Mouse (Mus musculus) small intestine, adult 2 months (tissue): ENCODE results near the gene Ms4a6c. TPM values are rescaled to one million over a fixed set of nuclear protein-coding genes. Genes with fewer than 3 reads are reported as not detected.
"Not testable (repeated sequence)": the region's sequence is repeated elsewhere in the genome, so short reads cannot be mapped to it uniquely, and the experiment has no call there.

Experiments
- H3K27ac ChIP-seq: fragments of 200-500 bp; 2 replicates; pipeline ENCODE4 v1.5.1; 2012; ENCODE audit warnings: low read depth, low read length, control low read depth, inconsistent platforms; ENCODE audit not compliant: insufficient read depth
- H3K27me3 ChIP-seq: fragments of 200-500 bp; 2 replicates; pipeline ENCODE4 v1.6.1; 2012; ENCODE audit warnings: mild to moderate bottlenecking, moderate library complexity, low read length, inconsistent platforms; ENCODE audit not compliant: control insufficient read depth, insufficient read depth
- H3K36me3 ChIP-seq: fragments of 200-500 bp; 2 replicates; pipeline ENCODE4 v1.6.1; 2012; ENCODE audit warnings: mild to moderate bottlenecking, low read length, control low read depth, inconsistent platforms; ENCODE audit not compliant: control insufficient read depth, insufficient read depth
- H3K4me1 ChIP-seq: fragments of 200-500 bp; 2 replicates; pipeline ENCODE4 v1.6.1; 2012; ENCODE audit warnings: low read length, inconsistent platforms, mixed read lengths; ENCODE audit not compliant: control insufficient read depth, insufficient read depth, insufficient read length
- H3K4me3 ChIP-seq: fragments of 200-500 bp; 2 replicates; pipeline ENCODE4 v1.5.1; 2012; ENCODE audit warnings: low read depth, mild to moderate bottlenecking, control low read depth, inconsistent platforms, low read length, moderate library complexity
- CTCF ChIP-seq: fragments of 200-500 bp; IDR thresholded peaks from 2 replicates; pipeline ENCODE4 v1.5.1; 2012; ENCODE audit warnings: low read depth, mild to moderate bottlenecking, control low read depth, inconsistent platforms, low read length, moderate library complexity, mixed read lengths; ENCODE audit not compliant: insufficient replicate concordance, insufficient read length; ENCODE audit errors: extremely low read depth
- POLR2A ChIP-seq: fragments of 200-500 bp; IDR thresholded peaks from 2 replicates; pipeline ENCODE4 v1.6.1; 2012; ENCODE audit warnings: low read depth, mild to moderate bottlenecking, control low read depth, inconsistent platforms, low read length, moderate library complexity
- WGBS: fragments of 180-500 bp; shearing (Covaris S2); methylation state at CpG from one replicate; pipeline ENCODE4 v1.1.7; 2018; 5-methylcytosine and 5-hydroxymethylcytosine counted together
- polyA plus RNA-seq: library from polyadenylated mRNA; depleted of rRNA; stranded (reverse); fragments of >200 nt; gene quantifications from 2 replicates; pipeline ENCODE4 v1.2.3, GENCODE M21; 2012; rRNA removed

The Ms4a6c gene
- 1.1 and 1.6 TPM in 2 replicates for polyA plus RNA-seq

- H3K36me3 ChIP-seq, H3K27me3 ChIP-seq, H3K4me3 ChIP-seq, H3K4me1 ChIP-seq: not testable (repeated sequence)
- H3K27ac ChIP-seq: peak within 1 kb of the TSS; percentile 29; the same call in 1 of the 2 replicates
- whole genome bisulfite sequencing: 71% methylated on average over 4 of the region's 4 CpGs
These were observed at the start of gene Ms4a6c for GRCm38 (mm10) chr19:11469215-11469614. TSS of gene Ms4a6c (plus strand) at chr19:11469366.

DNA sequence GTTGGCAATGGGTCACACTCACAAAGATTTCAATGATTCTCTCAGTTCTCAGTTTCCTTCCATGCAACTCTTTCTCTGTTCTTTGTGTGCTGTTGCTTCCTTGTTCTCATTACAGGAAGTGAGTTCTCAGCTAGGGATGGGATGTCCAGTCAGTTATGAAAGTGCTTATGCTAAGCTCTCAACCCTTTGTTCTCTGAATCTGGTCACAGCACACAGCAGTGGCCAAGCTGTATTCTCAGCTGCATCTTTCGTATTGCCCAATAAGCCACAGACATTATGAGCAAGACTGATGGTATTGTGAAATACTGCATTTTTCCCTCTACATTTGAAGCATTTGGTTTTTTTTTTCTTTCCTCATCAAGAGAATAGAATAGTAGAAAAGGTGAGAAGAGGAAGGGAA, 38.0 kb upstream of the Ms4a6c start:
- H3K36me3 ChIP-seq, H3K27me3 ChIP-seq, H3K4me3 ChIP-seq, H3K4me1 ChIP-seq, H3K27ac ChIP-seq: not testable (repeated sequence)
- 59% methylated on average over 1 of the region's 1 CpGs for WGBS

GRCm38 (mm10) chr19:11435058-11435834, 33.9 kb upstream of the Ms4a6c start:
- Histone ChIP-seq H3K4me3 (no peak overlapping the region), H3K27me3 (no peaks in the 10 kb centered on the region), H3K4me1 (no peaks in the 10 kb centered on the region), H3K27ac (no peak overlapping the region), H3K36me3 (no peaks in the 10 kb centered on the region)
- WGBS: 74% methylated on average over 4 of the region's 4 CpGs
- TF ChIP-seq POLR2A (no peak), CTCF (no peak)

DNA sequence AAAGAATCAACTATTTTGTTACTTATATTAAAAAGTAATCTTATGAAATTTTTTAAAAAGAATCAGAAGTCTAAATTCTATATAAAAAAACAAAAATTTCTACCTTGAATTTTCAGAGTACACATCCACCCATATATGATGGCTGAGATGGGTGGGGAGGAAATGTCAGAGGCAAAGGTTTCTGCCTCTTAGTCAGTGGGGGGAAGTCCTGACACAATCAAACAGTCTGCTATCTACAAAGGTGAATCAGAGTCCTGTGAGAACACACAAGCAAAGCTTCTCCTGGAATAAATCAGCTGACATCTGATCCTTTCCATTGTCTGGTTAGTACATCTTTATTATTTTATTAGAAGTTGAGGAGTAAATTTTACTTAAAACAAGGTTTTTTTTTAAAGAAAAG, 25.8 kb upstream of the Ms4a6c start, which contains the start of gene Ms4a4b:
Ms4a4b (plus strand) TSS at position 216 of the 400 bp plus-strand sequence.
- H3K27ac ChIP-seq: no peak within 1 kb of the TSS
- no peaks in the 10 kb centered on the region for H3K36me3 ChIP-seq
- no peaks in the 10 kb centered on the region for H3K27me3 ChIP-seq
- no peaks in the 10 kb centered on the region for H3K4me1 ChIP-seq
- no peak for TF ChIP-seq CTCF
- no peak for TF ChIP-seq POLR2A
- no peak within 1 kb of the TSS for H3K4me3 ChIP-seq

DNA sequence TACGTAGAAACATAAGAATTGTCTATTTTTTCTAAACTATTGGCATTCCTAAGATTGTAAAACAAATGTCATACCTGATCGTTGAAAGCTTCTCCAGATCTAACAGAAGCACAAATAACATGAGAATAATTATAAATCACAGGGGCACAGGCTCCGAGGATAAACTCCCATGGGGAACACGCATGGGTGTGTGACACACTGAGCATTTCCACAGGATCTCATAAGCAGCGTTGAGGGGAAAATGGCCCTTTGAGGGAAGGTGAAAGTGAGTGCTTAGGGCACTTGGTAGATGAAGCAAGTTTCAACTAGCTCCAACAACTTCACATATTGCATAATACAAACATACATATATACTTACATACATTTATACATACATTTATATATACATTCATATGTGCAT, 25.2 kb upstream of the Ms4a6c start:
- Histone ChIP-seq H3K36me3 (no peaks in the 10 kb centered on the region), H3K27ac (no peak overlapping the region), H3K4me3 (no peak overlapping the region), H3K4me1 (no peaks in the 10 kb centered on the region), H3K27me3 (no peaks in the 10 kb centered on the region)
- TF ChIP-seq POLR2A (no peak), CTCF (no peak)
- 78% methylated on average over 5 of the region's 5 CpGs for WGBS

- Histone ChIP-seq H3K4me3 (no peak overlapping the region), H3K27me3 (no peaks in the 10 kb centered on the region)
- 72% methylated on average over 2 of the region's 2 CpGs for WGBS
These were observed 21.9 kb upstream of the Ms4a6c start for GRCm38 (mm10) chr19:11447238-11447637.

DNA sequence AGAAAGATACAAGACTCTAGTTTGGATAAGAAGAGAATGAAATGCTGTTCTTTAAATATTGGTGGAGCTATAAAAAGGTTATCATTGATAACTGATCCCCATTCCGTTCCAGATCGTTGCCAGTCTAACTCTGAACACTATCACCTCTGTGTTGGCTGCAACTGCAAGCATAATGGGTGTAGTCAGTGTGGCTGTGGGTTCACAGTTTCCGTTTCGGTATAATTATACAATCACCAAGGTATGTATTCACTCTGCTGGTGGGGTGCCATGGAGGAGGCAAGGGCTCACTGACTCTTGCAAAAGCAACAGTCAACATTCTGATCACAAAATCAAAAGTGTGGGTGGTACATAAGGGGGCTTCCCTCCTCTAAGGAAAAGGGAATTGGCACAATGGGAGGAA, 10.1 kb upstream of the Ms4a6c start:
- not testable (repeated sequence) for H3K27ac ChIP-seq, H3K27me3 ChIP-seq, H3K36me3 ChIP-seq, H3K4me3 ChIP-seq, H3K4me1 ChIP-seq
- 21% methylated on average over 4 of the region's 4 CpGs for WGBS

More at GRCm38 (mm10) chr19:11447238-11447637, 21.9 kb upstream of the Ms4a6c start:
- H3K27ac ChIP-seq: peak overlapping the region; percentile 41
- H3K4me1 ChIP-seq: no peaks in the 10 kb centered on the region
- no peaks in the 10 kb centered on the region for H3K36me3 ChIP-seq
- TF ChIP-seq CTCF (no peak), POLR2A (no peak)

DNA sequence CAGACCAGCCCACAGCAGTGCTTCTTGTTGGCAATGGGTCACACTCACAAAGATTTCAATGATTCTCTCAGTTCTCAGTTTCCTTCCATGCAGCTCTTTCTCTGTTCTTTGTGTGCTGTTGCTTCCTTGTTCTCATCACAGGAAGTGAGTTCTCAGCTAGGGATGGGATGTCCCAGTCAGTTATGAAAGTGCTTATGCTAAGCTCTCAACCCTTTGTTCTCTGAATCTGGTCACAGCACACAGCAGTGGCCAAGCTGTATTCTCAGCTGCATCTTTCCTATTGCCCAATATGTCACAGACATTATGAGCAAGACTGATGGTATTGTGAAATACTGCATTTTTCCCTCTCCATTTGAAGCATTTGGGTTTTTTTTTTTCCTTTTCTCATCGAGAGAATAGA, 4.4 kb upstream of the Ms4a6c start:
- not testable (repeated sequence) for H3K27me3 ChIP-seq, H3K4me3 ChIP-seq, H3K4me1 ChIP-seq, H3K36me3 ChIP-seq, H3K27ac ChIP-seq
- WGBS: 39% methylated on average over 1 of the region's 1 CpGs
